Mouse (Mus musculus) neural tube, embryonic 15.5 days (tissue): Measurements from ENCODE around the gene Mmel1. TPM values are rescaled to one million over a fixed set of nuclear protein-coding genes. Genes with fewer than 3 reads are reported as not detected.

Source experiments
- ATAC-seq: fragments of 200-750 bp; cut with Nextera tagmentation; 2 replicates; pipeline ENCODE4 v1.8.0; 2017; ENCODE audit warnings: mild to moderate bottlenecking, moderate TSS enrichment, moderate library complexity; ENCODE audit not compliant: low FRiP score
- H3K27ac ChIP-seq: fragments of 300-500 bp; sonication (generic); replicated peaks from 2 replicates; pipeline ENCODE4 v1.5.1; 2015; ENCODE audit warnings: mild to moderate bottlenecking, inconsistent platforms
- H3K27me3 ChIP-seq: fragments of 300-500 bp; sonication (generic); replicated peaks from 2 replicates; pipeline ENCODE4 v1.6.1; 2015; ENCODE audit warnings: inconsistent platforms
- H3K36me3 ChIP-seq: fragments of 300-500 bp; sonication (generic); 2 replicates; pipeline ENCODE4 v1.6.1; 2015; ENCODE audit warnings: inconsistent platforms
- H3K4me1 ChIP-seq: fragments of 300-500 bp; sonication (generic); 2 replicates; pipeline ENCODE4 v1.6.1; 2015; ENCODE audit warnings: inconsistent platforms
- H3K4me2 ChIP-seq: fragments of 300-500 bp; sonication (generic); 2 replicates; pipeline ENCODE4 v1.6.1; 2015; ENCODE audit warnings: inconsistent platforms, mild to moderate bottlenecking, moderate library complexity
- H3K4me3 ChIP-seq: fragments of 300-500 bp; sonication (generic); replicated peaks from 2 replicates; pipeline ENCODE4 v1.5.1; 2015; ENCODE audit warnings: mild to moderate bottlenecking, inconsistent platforms
- H3K9ac ChIP-seq: fragments of 300-500 bp; sonication (generic); replicated peaks from 2 replicates; pipeline ENCODE4 v1.6.1; 2015; ENCODE audit warnings: mild to moderate bottlenecking, inconsistent platforms
- H3K9me3 ChIP-seq: fragments of 300-500 bp; sonication (generic); replicated peaks from 2 replicates; pipeline ENCODE4 v1.6.1; 2016; ENCODE audit warnings: inconsistent platforms
- WGBS: fragments of 180-500 bp; shearing (Covaris S2); methylation state at CpG from one replicate; pipeline ENCODE4 v1.1.7; 2015; ENCODE audit warnings: mixed read lengths; 5-methylcytosine and 5-hydroxymethylcytosine counted together
- polyA plus RNA-seq: library from polyadenylated mRNA; unstranded; fragments of >200 nt; fragmentation: Nextera tagmentation; extraction: Ambion mirVana; gene quantifications from 2 replicates; pipeline ENCODE4 v1.2.1, GENCODE M21; 2015

Mmel1 gene
- polyA plus RNA-seq, 1 experiment from 2014 or later, result 0.75 TPM

DNA sequence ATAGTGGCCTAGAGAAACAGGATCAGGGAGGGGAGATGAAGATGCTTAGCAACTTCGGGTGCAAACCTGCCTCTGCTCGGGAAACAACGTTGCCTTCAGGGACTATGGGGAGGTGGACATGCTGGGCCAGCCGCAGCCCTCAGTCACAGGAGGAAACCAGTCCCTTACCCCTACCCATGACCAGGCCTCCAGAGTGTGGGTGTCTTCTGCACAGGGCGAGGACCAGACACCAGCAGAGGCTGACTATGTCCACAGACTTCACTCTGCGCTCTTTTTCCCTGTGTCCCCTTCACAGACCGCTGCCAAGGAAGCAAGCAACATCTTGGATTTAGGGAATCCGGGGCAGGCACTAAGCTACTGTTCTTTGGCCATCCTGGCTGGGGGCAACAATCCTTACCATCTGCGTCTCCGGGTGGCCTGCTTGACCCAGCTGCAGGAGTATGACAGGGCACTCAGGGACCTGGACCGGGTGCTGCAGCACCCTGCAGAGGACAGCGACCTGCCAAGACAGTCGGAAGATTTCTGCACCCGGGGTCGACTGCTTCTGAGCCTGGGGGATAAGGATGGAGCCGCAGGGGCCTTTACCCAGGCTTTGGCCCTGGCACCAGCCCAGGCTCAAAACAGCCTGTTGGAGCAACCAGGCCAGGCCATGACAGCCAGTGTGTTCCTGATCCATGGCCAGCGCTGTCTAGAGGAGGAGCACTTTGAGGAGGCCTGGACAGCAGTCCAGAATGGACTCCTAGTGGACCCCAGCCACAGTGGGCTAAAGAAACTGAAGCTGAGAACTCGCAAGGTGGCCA, 4.2 kb upstream of the Mmel1 start:
- 80% methylated on average over 18 of the region's 18 CpGs for WGBS
- H3K4me1 ChIP-seq, result peaks cover 16% of the 10 kb centered on the region
- 0 out of 2 replicates have a peak, but pooled peaks cover under 1% of the 10 kb centered on the region for H3K27me3 ChIP-seq
- peak overlapping the region; percentile 60 for H3K4me2 ChIP-seq
- H3K27ac ChIP-seq, result peak overlapping the region; percentile 85
- peak overlapping the region; percentile 54 for H3K9ac ChIP-seq
- no peaks in the 10 kb centered on the region for H3K36me3 ChIP-seq
- ATAC-seq, result no peak
- H3K4me3 ChIP-seq, result peak overlapping the region; percentile 42
- no peaks in the 10 kb centered on the region for H3K9me3 ChIP-seq

DNA sequence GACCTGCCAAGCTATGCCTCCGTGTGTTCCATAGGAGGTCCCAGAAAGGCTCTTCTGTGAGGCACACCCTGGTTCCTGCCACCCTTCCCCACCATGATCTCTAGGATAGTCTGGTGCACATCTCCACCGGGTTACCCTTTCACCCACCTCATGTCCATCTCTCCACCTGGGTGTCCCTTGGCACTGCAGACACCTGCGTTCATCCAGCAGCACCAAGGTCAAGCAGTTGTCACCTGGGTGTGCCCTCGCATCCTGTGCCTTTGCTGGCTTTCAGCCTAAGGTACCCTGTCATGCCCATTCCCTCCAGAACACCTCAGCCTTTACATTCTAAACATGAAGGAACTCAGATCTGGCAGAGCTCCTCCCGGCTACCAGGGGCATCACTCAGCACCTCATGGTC, 3.0 kb upstream of the Mmel1 start:
- no peak overlapping the region for H3K4me2 ChIP-seq
- peaks cover 16% of the 10 kb centered on the region for H3K4me1 ChIP-seq
- H3K4me3 ChIP-seq, result no peak overlapping the region
- no peak overlapping the region for H3K27ac ChIP-seq
- 95% methylated on average over 5 of the region's 5 CpGs for WGBS
- peaks cover 4% of the 10 kb centered on the region; the same call in 1 of the 2 replicates for H3K27me3 ChIP-seq
- ATAC-seq, result no peak
- H3K36me3 ChIP-seq, result no peaks in the 10 kb centered on the region
- H3K9me3 ChIP-seq, result no peaks in the 10 kb centered on the region
- H3K9ac ChIP-seq, result no peak overlapping the region

DNA sequence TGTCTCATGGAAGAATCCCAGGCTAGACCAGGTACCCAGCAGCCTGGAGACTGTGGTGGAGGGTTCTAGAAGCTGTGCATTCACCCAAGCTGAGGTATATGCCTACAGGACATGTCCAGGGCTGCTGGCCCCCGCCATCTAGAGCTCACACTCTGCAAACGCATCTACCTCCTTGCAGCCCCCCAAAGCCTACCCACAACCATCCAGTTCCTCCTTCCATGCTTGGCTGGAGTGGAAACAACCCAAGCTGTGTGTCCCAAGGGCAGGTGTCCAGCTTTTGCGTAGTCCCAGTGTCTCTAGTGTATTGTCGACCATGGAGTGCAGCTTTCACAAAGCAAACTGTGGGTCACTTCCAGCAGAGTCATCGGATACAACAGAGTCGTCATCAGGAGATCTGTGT, 2.1 kb upstream of the Mmel1 start:
- no peak overlapping the region for H3K27ac ChIP-seq
- no peaks in the 10 kb centered on the region for H3K36me3 ChIP-seq
- 82% methylated on average over 6 of the region's 6 CpGs for WGBS
- H3K9me3 ChIP-seq, result no peaks in the 10 kb centered on the region
- no peak for ATAC-seq
- no peak overlapping the region for H3K4me2 ChIP-seq
- no peak overlapping the region for H3K4me3 ChIP-seq
- peaks cover 21% of the 10 kb centered on the region for H3K4me1 ChIP-seq
- peaks cover 5% of the 10 kb centered on the region; the same call in 1 of the 2 replicates for H3K27me3 ChIP-seq
- no peak overlapping the region for H3K9ac ChIP-seq

GRCm38 (mm10) chr4:154870721-154871120, 1.3 kb downstream of the Mmel1 start:
- Histone ChIP-seq H3K4me3 (no peak overlapping the region), H3K27me3 (peaks cover 6% of the 10 kb centered on the region), H3K9me3 (no peaks in the 10 kb centered on the region), H3K4me2 (peak overlapping the region; percentile 40), H3K4me1 (peaks cover 5% of the 10 kb centered on the region; the same call in 1 of the 2 replicates), H3K27ac (no peak overlapping the region), H3K9ac (no peak overlapping the region), H3K36me3 (no peaks in the 10 kb centered on the region)
- 91% methylated on average over 4 of the region's 4 CpGs for WGBS
- no peak for ATAC-seq

GRCm38 (mm10) chr4:154871757-154872251, 2.4 kb downstream of the Mmel1 start:
- H3K36me3 ChIP-seq, result no peaks in the 10 kb centered on the region
- peaks cover 5% of the 10 kb centered on the region; the same call in 1 of the 2 replicates for H3K4me1 ChIP-seq
- peak overlapping the region; percentile 40 for H3K4me2 ChIP-seq
- H3K9me3 ChIP-seq, result no peaks in the 10 kb centered on the region
- H3K27me3 ChIP-seq, result peaks cover 8% of the 10 kb centered on the region
- WGBS, result 3% methylated on average over 13 of the region's 13 CpGs
- peak overlapping the region; percentile 12; the same call in 1 of the 2 replicates for H3K9ac ChIP-seq
- H3K27ac ChIP-seq, result no peak overlapping the region
- H3K4me3 ChIP-seq, result peak overlapping the region; percentile 31
- peak; percentile 76 for ATAC-seq

DNA sequence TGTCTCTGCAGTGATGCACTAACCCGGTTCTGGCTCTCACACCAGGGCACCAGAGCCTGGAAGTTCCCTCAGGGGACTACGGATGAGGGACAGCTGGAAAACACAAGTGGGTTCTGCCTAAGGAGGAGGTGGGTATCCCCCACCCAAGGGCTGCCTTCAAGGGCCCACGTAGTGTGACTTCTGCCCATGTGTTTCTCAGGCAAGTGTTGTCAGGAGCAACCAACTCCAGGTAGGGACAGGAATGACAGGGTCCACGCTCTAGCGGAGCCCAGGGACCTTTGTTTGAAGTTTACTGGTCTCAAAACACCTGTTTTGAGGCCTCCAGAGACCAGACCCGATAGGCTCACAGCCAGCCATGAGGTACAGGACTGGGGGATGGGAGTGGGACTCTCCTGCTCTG, 3.8 kb downstream of the Mmel1 start:
- Histone ChIP-seq H3K4me3 (no peak overlapping the region), H3K4me2 (no peak overlapping the region), H3K27me3 (peaks cover 8% of the 10 kb centered on the region), H3K27ac (no peak overlapping the region), H3K9me3 (no peaks in the 10 kb centered on the region), H3K36me3 (no peaks in the 10 kb centered on the region), H3K4me1 (peaks cover 6% of the 10 kb centered on the region), H3K9ac (no peak overlapping the region)
- ATAC-seq, result no peak
- 79% methylated on average over 6 of the region's 6 CpGs for WGBS

- Histone ChIP-seq H3K36me3 (no peaks in the 10 kb centered on the region), H3K4me2 (peak overlapping the region; percentile 64), H3K27ac (peak overlapping the region; percentile 82), H3K9me3 (no peaks in the 10 kb centered on the region), H3K4me3 (peak overlapping the region; percentile 36), H3K4me1 (peaks cover 7% of the 10 kb centered on the region), H3K27me3 (peaks cover 3% of the 10 kb centered on the region), H3K9ac (peak overlapping the region; percentile 51)
- peak; percentile 97 for ATAC-seq
- 11% methylated on average over 18 of the region's 18 CpGs for WGBS
Observed at GRCm38 (mm10) chr4:154877864-154878548, 8.6 kb downstream of the Mmel1 start.

DNA sequence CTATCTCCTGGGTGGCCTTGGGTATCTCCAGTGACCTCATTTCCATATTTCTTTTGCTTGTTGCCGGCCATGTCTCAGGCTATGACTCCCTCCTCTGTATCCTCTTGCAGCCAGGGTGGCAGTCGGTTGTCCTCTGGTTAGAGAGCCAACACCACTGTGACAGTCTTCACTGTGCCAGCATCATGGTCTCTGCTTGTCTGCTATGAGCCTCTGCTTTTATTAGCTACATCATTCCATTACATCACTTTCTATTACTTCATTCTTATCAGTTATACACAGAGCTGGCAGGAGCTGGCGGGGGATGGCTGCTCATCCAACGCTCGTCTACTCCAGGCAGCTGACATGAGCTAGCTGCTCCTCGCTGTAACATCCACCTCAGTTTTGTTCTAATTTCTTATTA, 11.3 kb downstream of the Mmel1 start:
- Histone ChIP-seq H3K27ac (no peak overlapping the region), H3K36me3 (no peaks in the 10 kb centered on the region), H3K9me3 (no peaks in the 10 kb centered on the region), H3K4me3 (no peak overlapping the region), H3K27me3 (0 out of 2 replicates have a peak, but pooled peaks cover 2% of the 10 kb centered on the region), H3K4me2 (no peak overlapping the region), H3K9ac (no peak overlapping the region), H3K4me1 (peaks cover 7% of the 10 kb centered on the region)
- ATAC-seq, result no peak
- 85% methylated on average over 6 of the region's 6 CpGs for WGBS

DNA sequence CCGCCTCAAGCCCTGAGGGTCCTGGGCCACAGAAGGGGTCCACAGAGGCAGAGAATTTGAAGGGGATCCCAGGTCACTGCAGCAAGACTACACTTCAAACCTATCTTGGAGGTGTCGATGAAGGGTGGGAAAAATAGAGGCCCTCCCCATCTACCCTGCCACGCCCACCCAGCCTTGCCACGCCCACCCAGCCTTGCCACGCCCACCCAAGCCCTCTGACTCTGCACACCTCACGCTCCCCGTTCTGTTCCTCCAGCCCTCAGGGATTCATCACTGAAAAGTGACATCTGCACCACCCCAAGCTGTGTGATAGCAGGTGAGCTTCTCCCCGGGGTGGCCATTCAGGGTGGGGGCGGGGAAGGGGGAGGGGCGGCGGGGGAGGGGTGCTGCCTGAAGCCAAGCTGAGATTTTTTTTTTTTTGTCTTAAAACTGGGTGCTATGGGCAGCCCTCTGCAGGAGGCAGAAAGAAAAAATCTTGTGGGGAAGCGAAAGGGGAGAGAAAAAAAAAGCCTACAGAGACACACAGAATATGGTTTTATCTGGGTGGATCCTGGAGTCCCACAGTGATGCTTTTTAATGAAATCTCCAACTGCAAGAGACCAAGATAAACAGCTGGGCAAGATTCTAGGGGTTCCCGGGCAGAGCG, 12.8 kb downstream of the Mmel1 start:
- ATAC-seq, result no peak
- H3K4me1 ChIP-seq, result peaks cover 7% of the 10 kb centered on the region
- no peak overlapping the region for H3K4me3 ChIP-seq
- WGBS, result 25% methylated on average over 14 of the region's 14 CpGs
- H3K9me3 ChIP-seq, result no peaks in the 10 kb centered on the region
- no peaks in the 10 kb centered on the region for H3K36me3 ChIP-seq
- H3K4me2 ChIP-seq, result no peak overlapping the region
- no peak overlapping the region for H3K27ac ChIP-seq
- no peaks in the 10 kb centered on the region for H3K27me3 ChIP-seq
- H3K9ac ChIP-seq, result no peak overlapping the region

GRCm38 (mm10) chr4:154885416-154885815, 16.0 kb downstream of the Mmel1 start:
- 84% methylated on average over 11 of the region's 11 CpGs for WGBS
- no peak overlapping the region for H3K4me3 ChIP-seq
- no peaks in the 10 kb centered on the region for H3K4me1 ChIP-seq
- no peak for ATAC-seq
- no peak overlapping the region for H3K27ac ChIP-seq
- no peak overlapping the region for H3K9ac ChIP-seq
- no peaks in the 10 kb centered on the region for H3K36me3 ChIP-seq
- H3K27me3 ChIP-seq, result no peaks in the 10 kb centered on the region
- no peaks in the 10 kb centered on the region for H3K9me3 ChIP-seq
- H3K4me2 ChIP-seq, result no peak overlapping the region

- no peak overlapping the region for H3K4me3 ChIP-seq
- WGBS, result 71% methylated on average over 13 of the region's 13 CpGs
- no peak overlapping the region for H3K9ac ChIP-seq
- ATAC-seq, result no peak
- no peaks in the 10 kb centered on the region for H3K9me3 ChIP-seq
- no peak overlapping the region for H3K27ac ChIP-seq
- H3K4me1 ChIP-seq, result no peaks in the 10 kb centered on the region
- no peak overlapping the region for H3K4me2 ChIP-seq
- H3K36me3 ChIP-seq, result no peaks in the 10 kb centered on the region
- H3K27me3 ChIP-seq, result no peaks in the 10 kb centered on the region
Observed at GRCm38 (mm10) chr4:154886876-154887592, 17.6 kb downstream of the Mmel1 start.
